Mouse (Mus musculus) intestine, postnatal 0 days (tissue): Measurements from ENCODE around the gene Shq1. TPM values are rescaled to one million over a fixed set of nuclear protein-coding genes. Genes with fewer than 3 reads are reported as not detected.

Source experiments
- ATAC-seq: fragments of 200-750 bp; cut with Nextera tagmentation; 2 replicates; pipeline ENCODE4 v1.8.0; 2017; ENCODE audit warnings: mild to moderate bottlenecking, moderate TSS enrichment, moderate library complexity
- H3K27ac ChIP-seq: fragments of 300-500 bp; sonication (generic); 2 replicates; pipeline ENCODE4 v1.5.1; 2014; ENCODE audit warnings: mild to moderate bottlenecking, low read depth, low read length, moderate library complexity
- H3K27me3 ChIP-seq: fragments of 300-500 bp; sonication (generic); replicated peaks from 2 replicates; pipeline ENCODE4 v1.6.1; 2014; ENCODE audit warnings: low read length, mixed read lengths; ENCODE audit not compliant: control insufficient read depth, insufficient read depth
- H3K36me3 ChIP-seq: fragments of 300-500 bp; sonication (generic); 2 replicates; pipeline ENCODE4 v1.6.1; 2014; ENCODE audit warnings: mild to moderate bottlenecking, moderate library complexity; ENCODE audit not compliant: control insufficient read depth, insufficient read depth
- H3K4me1 ChIP-seq: fragments of 300-500 bp; sonication (generic); replicated peaks from 2 replicates; pipeline ENCODE4 v1.6.1; 2014; ENCODE audit warnings: antibody characterized with exemption, low read length, mixed read lengths; ENCODE audit not compliant: control insufficient read depth, insufficient read depth
- H3K4me2 ChIP-seq: fragments of 300-500 bp; sonication (generic); replicated peaks from 2 replicates; pipeline ENCODE4 v1.6.1; 2014; ENCODE audit warnings: low read depth, mild to moderate bottlenecking, moderate library complexity
- H3K4me3 ChIP-seq: fragments of 300-500 bp; sonication (generic); 2 replicates; pipeline ENCODE4 v1.5.1; 2014; ENCODE audit warnings: low read depth, low read length
- H3K9ac ChIP-seq: fragments of 300-500 bp; sonication (generic); 2 replicates; pipeline ENCODE4 v1.6.1; 2014; ENCODE audit warnings: mild to moderate bottlenecking, low read depth, low read length
- H3K9me3 ChIP-seq: fragments of 300-500 bp; sonication (generic); 2 replicates; pipeline ENCODE4 v1.6.1; 2016; ENCODE audit warnings: mixed run types; ENCODE audit not compliant: control insufficient read depth
- CTCF ChIP-seq: sonication (generic); IDR thresholded peaks from 2 replicates; pipeline ENCODE4 v1.5.1; 2016; ENCODE audit warnings: low read depth, mild to moderate bottlenecking, control low read depth, antibody characterized with exemption, moderate library complexity
- WGBS: fragments of 180-500 bp; shearing (Covaris S2); extraction: QIAGEN DNeasy Blood & Tissue Kit; methylation state at CpG from one replicate; pipeline ENCODE4 v1.1.7; 2014; 5-methylcytosine and 5-hydroxymethylcytosine counted together
- polyA plus RNA-seq: library from polyadenylated mRNA; unstranded; fragments of >200 nt; fragmentation: Nextera tagmentation; extraction: Ambion mirVana; gene quantifications from 2 replicates; pipeline ENCODE4 v1.2.1, GENCODE M21; 2015

Gene Shq1
- polyA plus RNA-seq, 1 experiment from 2014 or later: 5.8 TPM

DNA sequence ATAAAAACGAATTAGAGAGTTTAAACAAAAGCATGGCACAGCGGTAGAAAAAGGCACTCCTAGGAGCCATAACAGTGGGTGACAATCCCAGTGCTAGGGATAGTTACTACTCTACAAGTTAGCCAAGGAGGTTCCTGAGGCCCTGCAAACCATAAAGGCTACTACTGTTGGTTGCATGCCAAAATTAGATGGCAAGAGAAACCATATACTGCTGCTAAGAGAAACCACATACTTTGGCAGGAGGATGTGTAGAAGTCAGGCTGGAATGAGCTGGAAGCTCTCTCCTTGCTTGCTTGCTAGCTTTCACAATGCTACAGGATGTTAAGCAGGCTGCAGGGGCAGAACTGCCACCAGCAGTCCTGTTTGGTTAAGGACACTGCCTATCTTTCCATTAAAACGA lies 50.5 kb downstream of the Shq1 start:
- no peak for ATAC-seq

DNA sequence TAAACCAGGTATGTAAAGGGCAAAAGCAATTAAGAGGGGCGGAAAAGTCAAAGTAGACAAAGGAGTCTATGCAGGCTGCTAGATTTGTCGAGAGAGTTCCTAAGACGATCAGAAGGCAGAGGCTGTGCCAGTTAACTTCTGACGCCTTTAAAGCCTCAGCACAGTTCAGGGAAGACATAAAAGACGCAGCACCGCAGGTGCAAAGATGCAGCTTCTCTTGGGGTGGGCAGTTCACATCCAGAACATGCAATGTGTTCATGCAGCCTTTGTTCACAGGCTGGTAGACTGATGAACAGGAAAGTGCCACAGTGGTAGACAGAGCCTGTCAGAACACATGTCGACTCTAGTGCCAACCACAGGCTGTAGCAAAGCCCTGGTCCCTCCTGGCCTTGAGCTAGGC lies 51.6 kb downstream of the Shq1 start:
- no peak overlapping the region for H3K4me3 ChIP-seq
- no peaks in the 10 kb centered on the region for H3K27me3 ChIP-seq
- ATAC-seq: no peak
- WGBS: 90% methylated on average over 7 of the region's 7 CpGs
- no peak overlapping the region for H3K4me2 ChIP-seq
- H3K4me1 ChIP-seq: no peaks in the 10 kb centered on the region
- H3K9ac ChIP-seq: no peak overlapping the region
- H3K27ac ChIP-seq: no peak overlapping the region
- H3K9me3 ChIP-seq: no peaks in the 10 kb centered on the region
- TF ChIP-seq CTCF: no peak
- no peaks in the 10 kb centered on the region; the same call in 1 of the 2 replicates for H3K36me3 ChIP-seq

More for the DNA sequence above, 50.5 kb downstream of the Shq1 start:
- no peak overlapping the region for H3K27ac ChIP-seq
- H3K36me3 ChIP-seq: no peaks in the 10 kb centered on the region
- WGBS: 79% methylated on average over 3 of the region's 3 CpGs
- no peak overlapping the region for H3K9ac ChIP-seq
- H3K4me2 ChIP-seq: no peak overlapping the region
- H3K9me3 ChIP-seq: no peaks in the 10 kb centered on the region
- no peak overlapping the region for H3K4me3 ChIP-seq
- H3K27me3 ChIP-seq: no peaks in the 10 kb centered on the region
- H3K4me1 ChIP-seq: no peaks in the 10 kb centered on the region
- no peak for TF ChIP-seq CTCF

DNA sequence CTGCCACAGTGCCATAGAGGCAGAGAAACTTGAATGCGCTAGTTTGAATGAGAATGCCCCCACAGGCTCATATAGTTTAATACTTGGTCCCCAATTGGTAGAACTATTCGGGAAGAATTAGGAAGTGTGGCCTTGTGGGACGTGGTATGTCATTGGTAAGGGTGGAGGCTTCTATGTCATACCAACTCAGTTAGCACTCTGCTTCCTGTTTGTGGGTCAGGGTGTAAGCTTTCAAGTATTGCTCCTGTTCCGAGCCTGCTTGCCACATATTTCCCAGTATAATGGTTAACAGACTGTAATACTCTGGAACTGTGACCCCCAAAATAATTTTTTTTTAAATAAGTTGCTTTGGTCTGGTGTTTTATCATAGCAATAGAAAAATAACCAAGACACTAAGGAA lies 54.8 kb downstream of the Shq1 start:
- Histone ChIP-seq H3K9me3 (no peaks in the 10 kb centered on the region), H3K9ac (no peak overlapping the region), H3K4me1 (no peaks in the 10 kb centered on the region), H3K27ac (no peak overlapping the region), H3K4me2 (no peak overlapping the region), H3K36me3 (no peaks in the 10 kb centered on the region; the same call in 1 of the 2 replicates), H3K27me3 (no peaks in the 10 kb centered on the region), H3K4me3 (no peak overlapping the region)
- no peak for TF ChIP-seq CTCF
- ATAC-seq: no peak
- WGBS: 79% methylated on average over 4 of the region's 4 CpGs

DNA sequence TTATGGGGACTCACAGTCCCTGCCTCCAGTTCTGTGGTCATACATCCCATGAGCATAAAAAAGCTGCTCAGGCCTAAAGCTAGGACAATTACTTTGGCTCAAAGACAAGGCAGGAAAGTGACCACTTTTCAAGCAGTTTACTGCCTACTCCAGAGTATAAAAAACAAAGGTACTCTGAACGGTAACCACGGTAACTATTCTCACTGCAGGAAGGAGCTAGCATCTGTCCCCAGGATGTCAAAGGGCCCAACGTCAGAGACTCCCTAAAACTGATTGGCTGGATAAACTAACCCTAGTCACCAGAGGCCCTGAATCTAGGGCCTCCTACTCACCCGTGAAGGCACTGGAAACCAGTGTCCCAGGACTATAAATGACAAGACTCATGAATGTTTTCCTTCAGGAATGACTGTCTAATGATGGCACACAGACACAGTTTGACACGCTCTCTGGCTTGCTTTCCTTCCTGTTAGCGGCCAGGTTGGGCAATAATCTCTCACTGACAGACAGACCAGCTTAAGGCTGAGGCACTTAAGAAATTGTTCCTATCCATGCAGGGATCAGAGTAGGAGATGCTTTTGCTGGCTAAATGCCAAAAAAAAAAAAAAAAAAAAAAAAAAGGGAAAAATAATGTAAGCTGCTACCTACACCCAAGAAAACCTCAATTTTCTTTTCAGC lies 57.2 kb downstream of the Shq1 start:
- Histone ChIP-seq H3K4me3 (no peak overlapping the region), H3K36me3 (no peaks in the 10 kb centered on the region; the same call in 1 of the 2 replicates), H3K27me3 (no peaks in the 10 kb centered on the region), H3K4me1 (no peaks in the 10 kb centered on the region), H3K4me2 (no peak overlapping the region), H3K9ac (no peak overlapping the region), H3K9me3 (no peaks in the 10 kb centered on the region), H3K27ac (no peak overlapping the region)
- ATAC-seq: no peak
- TF ChIP-seq CTCF: no peak
- 57% methylated on average over 6 of the region's 6 CpGs for WGBS

DNA sequence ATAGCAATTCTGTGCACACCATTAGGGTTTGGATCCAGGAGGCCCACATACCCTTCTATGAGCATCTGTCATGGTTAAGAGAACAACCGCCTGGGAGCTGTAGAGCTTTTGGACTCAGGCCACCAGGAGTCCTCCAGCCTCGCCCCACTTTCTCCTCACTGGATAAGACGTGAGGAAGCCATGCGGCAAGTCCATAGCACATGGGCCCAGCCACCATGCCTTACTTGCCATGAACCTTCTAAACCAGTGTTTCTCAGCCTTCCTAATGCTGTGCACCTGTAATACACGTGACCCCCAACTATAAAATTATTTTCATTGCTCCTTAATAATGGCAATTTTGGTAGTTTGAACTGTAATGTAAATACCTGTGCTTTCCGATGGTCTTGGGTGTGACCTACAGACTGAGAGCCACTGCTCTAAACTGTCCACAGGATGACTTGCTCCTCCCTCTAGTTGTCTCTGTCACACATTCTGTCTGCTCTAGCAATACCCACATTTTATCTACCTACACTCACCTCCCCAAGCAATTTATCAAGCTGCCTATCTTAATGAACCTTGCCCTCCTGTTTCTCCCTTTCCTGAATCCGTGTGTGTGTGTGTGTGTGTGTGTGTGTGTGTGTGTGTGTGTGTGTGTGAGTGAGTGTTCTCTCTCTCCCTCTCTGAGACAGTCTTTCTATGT lies 59.9 kb downstream of the Shq1 start:
- 51% methylated on average over 7 of the region's 7 CpGs for WGBS
- no peaks in the 10 kb centered on the region for H3K4me1 ChIP-seq
- TF ChIP-seq CTCF: no peak
- H3K4me3 ChIP-seq: no peak overlapping the region
- H3K9me3 ChIP-seq: no peaks in the 10 kb centered on the region
- H3K9ac ChIP-seq: no peak overlapping the region
- no peaks in the 10 kb centered on the region; the same call in 1 of the 2 replicates for H3K36me3 ChIP-seq
- no peaks in the 10 kb centered on the region for H3K27me3 ChIP-seq
- H3K27ac ChIP-seq: no peak overlapping the region
- H3K4me2 ChIP-seq: no peak overlapping the region
- peak; percentile 72 for ATAC-seq

DNA sequence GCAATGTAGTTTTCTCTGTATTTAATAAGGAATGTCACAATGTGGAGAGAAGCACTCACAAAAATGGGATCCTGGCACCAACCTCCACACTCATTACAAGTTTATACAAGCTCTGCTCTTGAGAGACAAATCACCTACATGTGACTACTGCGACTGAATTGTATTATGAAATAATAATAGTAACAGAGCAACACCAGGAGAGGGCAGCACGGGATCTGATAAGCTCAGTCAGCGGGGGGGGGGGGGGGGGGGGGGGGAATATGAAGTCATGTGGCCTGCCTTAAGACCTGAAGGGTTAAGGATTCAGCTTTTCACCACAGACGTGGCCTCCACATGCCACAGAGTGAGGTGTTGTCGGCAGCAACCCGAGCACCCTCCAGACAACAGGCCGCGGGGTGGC lies 60.8 kb downstream of the Shq1 start:
- TF ChIP-seq CTCF: peak; percentile 47

More for the DNA sequence above, 60.8 kb downstream of the Shq1 start:
- no peak for ATAC-seq
- Histone ChIP-seq H3K9ac (no peak overlapping the region), H3K9me3 (no peaks in the 10 kb centered on the region), H3K27me3 (no peaks in the 10 kb centered on the region), H3K4me1 (no peaks in the 10 kb centered on the region), H3K36me3 (no peaks in the 10 kb centered on the region; the same call in 1 of the 2 replicates), H3K4me2 (no peak overlapping the region), H3K27ac (no peak overlapping the region), H3K4me3 (no peak overlapping the region)
- WGBS: 64% methylated on average over 7 of the region's 8 CpGs
